Mouse (Mus musculus): ENCODE measurements at regions not wholly inside any gene's neighbourhood (a gene's known extent, or its start where the extent isn't known, plus 50 kb on each side); places are given as distances from the start of the nearest gene placed in this dataset.

DNA sequence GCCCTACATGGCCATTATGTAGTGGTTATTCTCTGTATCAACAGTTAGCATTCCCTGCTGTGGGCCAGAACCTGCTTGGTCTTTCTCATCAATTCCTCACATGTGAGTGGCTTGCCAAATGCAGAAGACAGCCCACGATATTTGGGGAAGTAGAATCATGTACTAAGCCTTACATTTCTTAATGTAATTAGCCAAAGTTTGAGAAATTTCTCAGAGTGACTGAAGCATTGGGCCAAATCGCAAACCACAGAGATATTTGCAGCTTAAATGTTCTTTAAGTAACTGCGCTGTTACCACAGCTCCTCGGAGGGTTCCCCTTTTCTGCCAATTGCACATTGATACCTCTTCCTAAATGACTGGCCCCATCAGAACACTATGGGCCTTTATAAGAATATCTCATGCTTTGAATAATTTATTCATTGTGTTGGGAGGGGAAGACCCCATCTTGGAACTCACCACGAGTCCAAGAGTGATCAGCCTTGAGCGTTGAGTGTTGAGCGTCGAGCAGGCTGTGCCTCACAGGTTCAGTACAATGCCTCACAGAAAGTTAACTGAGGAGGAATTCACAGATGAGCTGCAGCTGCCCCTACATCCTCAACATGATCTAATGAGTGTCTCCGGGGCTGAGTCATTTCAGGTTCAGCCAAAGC, 251.7 kb downstream of the Hlx start:
- TF ChIP-seq HCFC1 (IDR thresholded peaks at IDR 0.05; ENCODE audit: borderline replicate concordance, insufficient read depth, low read length) (no peak), ZNF384 (IDR thresholded peaks at IDR 0.05; ENCODE audit: low read depth, low read length) (no peak), CHD2 (IDR thresholded peaks at IDR 0.05; ENCODE audit: low read depth, low read length) (no peak), MAFK (IDR thresholded peaks at IDR 0.05; ENCODE audit: insufficient read depth, low read depth, low read length) (no peak), ZC3H11A (IDR thresholded peaks at IDR 0.05; ENCODE audit: borderline replicate concordance, low read depth, low read length) (no peak)
